Mouse (Mus musculus) embryonic facial prominence, embryonic 13.5 days (tissue): ENCODE results near the gene Gal. TPM values are rescaled to one million over a fixed set of nuclear protein-coding genes. Genes with fewer than 3 reads are reported as not detected.
A peak's percentile ranks its signal among the peaks of the same experiment; 100 is the strongest.

ENCODE experiments used
- ATAC-seq: fragments of 200-750 bp; cut with Nextera tagmentation; 2 replicates; pipeline ENCODE4 v1.8.0; 2017; ENCODE audit warnings: low read depth; ENCODE audit not compliant: insufficient number of reproducible peaks, insufficient read depth, low FRiP score, low TSS enrichment
- H3K27ac ChIP-seq: fragments of 300-500 bp; sonication (generic); 2 replicates; pipeline ENCODE4 v1.5.1; 2015; ENCODE audit warnings: moderate library complexity, mild to moderate bottlenecking, inconsistent platforms
- H3K27me3 ChIP-seq: fragments of 300-500 bp; sonication (generic); 2 replicates; pipeline ENCODE4 v1.6.1; 2015; ENCODE audit warnings: mild to moderate bottlenecking, inconsistent platforms
- H3K36me3 ChIP-seq: fragments of 300-500 bp; sonication (generic); 2 replicates; pipeline ENCODE4 v1.6.1; 2015; ENCODE audit warnings: mild to moderate bottlenecking, inconsistent platforms
- H3K4me1 ChIP-seq: fragments of 300-500 bp; sonication (generic); 2 replicates; pipeline ENCODE4 v1.6.1; 2015; ENCODE audit warnings: inconsistent platforms
- H3K4me2 ChIP-seq: fragments of 300-500 bp; sonication (generic); 2 replicates; pipeline ENCODE4 v1.6.1; 2015; ENCODE audit warnings: moderate library complexity, mild to moderate bottlenecking, inconsistent platforms
- H3K4me3 ChIP-seq: fragments of 300-500 bp; sonication (generic); 2 replicates; pipeline ENCODE4 v1.5.1; 2015; ENCODE audit warnings: mild to moderate bottlenecking, inconsistent platforms
- H3K9ac ChIP-seq: fragments of 300-500 bp; sonication (generic); 2 replicates; pipeline ENCODE4 v1.6.1; 2015; ENCODE audit warnings: mild to moderate bottlenecking, inconsistent platforms
- H3K9me3 ChIP-seq: fragments of 300-500 bp; sonication (generic); 2 replicates; pipeline ENCODE4 v1.6.1; 2016; ENCODE audit warnings: inconsistent platforms
- WGBS: fragments of 180-500 bp; shearing (Covaris S2); methylation state at CpG from one replicate; pipeline ENCODE4 v1.1.7; 2015; ENCODE audit warnings: mixed read lengths; 5-methylcytosine and 5-hydroxymethylcytosine counted together
- polyA plus RNA-seq: library from polyadenylated mRNA; unstranded; fragments of >200 nt; fragmentation: Nextera tagmentation; extraction: Ambion mirVana; gene quantifications from 2 replicates; pipeline ENCODE4 v1.2.1, GENCODE M21; 2015

Gal gene
- polyA plus RNA-seq, 1 experiment from 2014 or later: 1.7 TPM

DNA sequence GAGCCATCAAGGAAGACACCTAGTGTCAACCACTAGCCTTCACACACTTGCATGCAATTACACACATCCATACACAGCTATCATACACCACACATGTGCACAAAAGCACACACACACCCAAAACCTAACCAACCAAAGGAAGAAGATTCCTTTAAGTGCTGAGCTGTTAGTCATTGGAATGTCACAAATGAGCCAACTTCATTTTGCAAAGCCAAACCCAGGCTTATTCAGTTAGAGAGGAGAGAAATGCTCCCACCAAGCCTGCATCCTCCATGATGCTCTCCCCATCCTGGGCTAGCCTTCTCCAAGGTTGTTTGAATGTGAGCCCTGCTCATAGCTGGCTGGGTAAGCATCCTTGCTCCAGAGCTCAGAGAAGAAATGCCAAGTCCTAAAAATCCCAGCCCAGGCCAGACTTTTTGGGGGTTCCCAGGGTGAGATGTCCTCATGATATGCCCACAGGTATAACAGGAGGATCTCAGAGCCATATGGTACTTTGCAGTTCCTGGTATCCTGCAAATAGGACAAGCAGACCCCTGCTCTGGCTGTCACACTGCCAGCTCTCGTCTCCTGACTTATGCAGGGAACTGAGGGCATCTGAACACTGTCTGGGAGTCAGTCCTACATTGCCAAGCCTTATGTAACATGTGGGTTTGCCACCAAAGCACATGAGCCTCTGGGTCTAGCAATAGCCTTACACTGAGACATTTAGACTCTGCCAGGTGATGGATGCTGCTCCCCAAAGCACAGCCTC is 8.6 kb downstream of the Gal start:
- H3K27me3 ChIP-seq: no peaks in the 10 kb centered on the region
- H3K4me3 ChIP-seq: no peak overlapping the region
- H3K36me3 ChIP-seq: no peaks in the 10 kb centered on the region
- no peak overlapping the region for H3K9ac ChIP-seq
- ATAC-seq: no peak
- no peak overlapping the region for H3K27ac ChIP-seq
- no peaks in the 10 kb centered on the region for H3K4me1 ChIP-seq
- no peak overlapping the region for H3K4me2 ChIP-seq
- WGBS: 55% methylated on average over 1 of the region's 1 CpGs
- no peaks in the 10 kb centered on the region for H3K9me3 ChIP-seq

DNA sequence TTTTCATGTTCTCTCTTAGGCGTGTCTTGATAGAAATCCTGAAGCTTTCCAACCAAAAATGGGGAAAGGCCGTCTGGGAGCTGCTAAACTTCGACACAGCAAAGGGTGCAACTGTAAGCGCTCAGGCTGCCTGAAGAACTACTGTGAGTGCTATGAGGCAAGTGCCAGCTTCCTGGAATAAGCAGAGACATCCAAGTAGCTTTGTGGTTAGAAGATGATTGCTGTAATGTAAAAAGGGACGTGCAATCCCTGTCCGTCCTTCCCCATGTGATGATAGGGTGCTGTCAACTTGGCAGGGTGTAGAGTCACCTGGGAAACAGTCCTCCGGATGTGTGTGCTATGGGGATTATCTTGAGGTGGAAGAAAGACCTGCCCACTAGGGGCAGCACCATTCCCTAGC is 10.3 kb downstream of the Gal start:
- Histone ChIP-seq H3K27me3 (no peaks in the 10 kb centered on the region), H3K27ac (no peak overlapping the region), H3K9ac (no peak overlapping the region), H3K9me3 (no peaks in the 10 kb centered on the region), H3K36me3 (no peaks in the 10 kb centered on the region), H3K4me3 (no peak overlapping the region), H3K4me1 (no peaks in the 10 kb centered on the region), H3K4me2 (no peak overlapping the region)
- ATAC-seq: no peak
- 79% methylated on average over 7 of the region's 7 CpGs for WGBS

DNA sequence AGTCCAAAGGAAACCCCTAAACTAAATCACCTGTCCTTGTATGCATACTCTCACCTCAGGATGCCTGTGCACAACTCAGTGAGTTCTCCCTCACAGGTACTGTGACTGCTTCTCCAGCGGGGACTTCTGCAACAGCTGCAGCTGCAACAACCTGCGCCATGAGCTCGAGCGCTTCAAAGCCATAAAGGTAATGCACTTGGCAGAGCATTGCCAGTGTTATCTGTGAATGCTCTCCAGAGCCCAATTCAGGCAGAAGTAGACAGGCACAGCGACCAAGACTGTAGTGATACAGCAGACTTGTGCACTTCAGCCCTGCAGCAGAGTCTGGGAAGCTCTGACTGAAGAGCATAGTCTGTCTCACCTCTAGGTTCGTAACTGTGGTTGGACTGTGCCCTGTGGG is 12.0 kb downstream of the Gal start:
- Histone ChIP-seq H3K4me1 (no peaks in the 10 kb centered on the region), H3K27me3 (no peaks in the 10 kb centered on the region), H3K4me2 (no peak overlapping the region), H3K4me3 (no peak overlapping the region), H3K9me3 (no peaks in the 10 kb centered on the region), H3K9ac (no peak overlapping the region), H3K36me3 (no peaks in the 10 kb centered on the region), H3K27ac (no peak overlapping the region)
- no peak for ATAC-seq
- 83% methylated on average over 6 of the region's 6 CpGs for WGBS

DNA sequence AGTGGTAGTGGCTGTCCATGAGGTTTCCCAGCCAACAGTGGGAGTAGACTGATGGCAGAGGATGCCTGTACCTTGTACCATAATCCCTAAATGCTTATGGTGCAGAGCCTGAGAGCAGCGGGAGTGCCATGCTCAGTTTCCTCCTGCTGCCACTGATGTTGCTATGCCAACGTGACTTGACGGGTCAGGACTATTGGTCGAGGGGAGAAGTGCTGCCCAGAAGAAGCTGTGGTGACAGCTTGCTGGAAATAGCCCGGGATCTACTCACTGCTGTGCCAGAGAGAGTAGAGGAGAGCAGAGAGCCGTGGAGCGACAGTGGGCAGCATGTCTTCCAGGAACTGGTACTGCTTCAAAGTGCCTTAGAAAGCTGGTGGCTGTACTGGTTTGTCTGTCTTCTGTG is 12.4 kb downstream of the Gal start:
- no peak overlapping the region for H3K4me3 ChIP-seq

DNA sequence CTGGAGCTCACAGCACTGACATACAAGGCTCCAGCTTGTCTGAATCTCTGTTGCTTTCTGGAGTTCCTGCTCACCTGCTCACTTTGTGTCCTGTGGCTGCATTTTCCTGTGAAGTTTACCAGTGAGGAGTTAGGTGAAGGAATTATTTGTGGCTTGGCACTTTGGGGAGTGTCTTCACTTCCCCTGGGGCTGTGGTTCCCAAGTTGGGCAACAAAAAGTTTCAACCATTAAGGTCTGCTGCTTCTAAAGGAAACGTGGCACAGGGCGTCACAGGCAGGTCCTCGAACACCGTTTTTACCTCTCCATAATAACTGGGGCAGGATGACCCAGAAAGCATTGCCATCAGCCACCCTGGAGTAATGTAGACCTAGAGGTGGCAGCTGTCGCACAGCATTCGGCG is 12.8 kb downstream of the Gal start:
- no peaks in the 10 kb centered on the region for H3K27me3 ChIP-seq
- H3K9ac ChIP-seq: no peak overlapping the region
- H3K36me3 ChIP-seq: no peaks in the 10 kb centered on the region
- H3K27ac ChIP-seq: no peak overlapping the region
- H3K4me3 ChIP-seq: no peak overlapping the region
- WGBS: 80% methylated on average over 7 of the region's 7 CpGs
- H3K9me3 ChIP-seq: no peaks in the 10 kb centered on the region
- no peaks in the 10 kb centered on the region for H3K4me1 ChIP-seq
- no peak overlapping the region for H3K4me2 ChIP-seq
- no peak for ATAC-seq

More for the DNA sequence above, 12.4 kb downstream of the Gal start:
- no peak overlapping the region for H3K4me2 ChIP-seq
- no peak for ATAC-seq
- no peaks in the 10 kb centered on the region for H3K27me3 ChIP-seq
- no peak overlapping the region for H3K9ac ChIP-seq
- H3K9me3 ChIP-seq: no peaks in the 10 kb centered on the region
- H3K27ac ChIP-seq: no peak overlapping the region
- 63% methylated on average over 7 of the region's 7 CpGs for WGBS
- H3K4me1 ChIP-seq: no peaks in the 10 kb centered on the region
- no peaks in the 10 kb centered on the region for H3K36me3 ChIP-seq

DNA sequence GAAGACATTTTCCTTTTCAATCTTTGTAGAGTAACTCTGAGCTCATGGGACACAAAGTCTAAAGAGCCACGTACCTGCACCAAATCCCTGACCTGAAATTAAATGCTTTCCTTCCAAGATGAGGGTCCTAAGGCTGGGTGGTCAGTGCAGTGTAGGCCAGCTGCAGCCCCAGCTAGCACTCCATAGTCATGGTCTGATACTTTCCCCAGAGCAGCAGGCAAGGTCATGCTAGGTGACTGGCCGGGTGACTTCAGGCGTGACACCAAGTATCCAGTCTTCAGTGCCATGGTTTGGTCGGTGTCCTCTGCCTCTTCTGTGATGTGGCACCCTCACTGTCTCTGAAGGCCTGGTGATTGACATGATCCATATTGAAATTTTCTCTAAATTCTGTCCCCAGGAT is 14.3 kb downstream of the Gal start:
- no peak overlapping the region for H3K4me3 ChIP-seq
- no peaks in the 10 kb centered on the region for H3K27me3 ChIP-seq
- no peak overlapping the region for H3K9ac ChIP-seq
- no peaks in the 10 kb centered on the region for H3K4me1 ChIP-seq
- no peak for ATAC-seq
- no peaks in the 10 kb centered on the region for H3K36me3 ChIP-seq
- WGBS: 86% methylated on average over 4 of the region's 4 CpGs
- no peak overlapping the region for H3K4me2 ChIP-seq
- H3K27ac ChIP-seq: no peak overlapping the region
- no peaks in the 10 kb centered on the region for H3K9me3 ChIP-seq

DNA sequence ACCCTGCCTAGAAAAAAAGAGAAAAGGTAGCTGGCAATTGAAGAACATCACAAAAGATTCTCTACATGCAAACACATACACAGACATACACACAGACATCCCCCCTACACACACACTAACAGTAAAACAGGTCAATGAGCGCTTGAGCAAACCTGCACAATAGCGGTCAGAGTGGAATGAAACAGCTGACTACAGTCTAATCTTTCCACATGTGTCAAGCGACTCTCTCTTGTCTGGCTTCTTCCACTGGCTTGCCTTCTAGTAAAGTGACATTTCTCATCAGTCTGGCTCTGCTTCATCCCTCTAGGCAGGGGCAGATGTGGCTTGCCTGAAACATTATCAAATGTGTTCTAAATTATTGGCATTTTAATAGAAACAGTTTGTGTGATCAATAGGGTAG is 20.1 kb downstream of the Gal start:
- no peak overlapping the region for H3K27ac ChIP-seq
- H3K27me3 ChIP-seq: no peaks in the 10 kb centered on the region
- no peaks in the 10 kb centered on the region for H3K9me3 ChIP-seq
- no peak overlapping the region for H3K9ac ChIP-seq
- H3K4me1 ChIP-seq: 0 out of 2 replicates have a peak, but pooled peaks cover 2% of the 10 kb centered on the region
- H3K36me3 ChIP-seq: no peaks in the 10 kb centered on the region
- no peak for ATAC-seq
- no peak overlapping the region for H3K4me3 ChIP-seq
- no peak overlapping the region for H3K4me2 ChIP-seq
- whole genome bisulfite sequencing: 72% methylated on average over 3 of the region's 3 CpGs

DNA sequence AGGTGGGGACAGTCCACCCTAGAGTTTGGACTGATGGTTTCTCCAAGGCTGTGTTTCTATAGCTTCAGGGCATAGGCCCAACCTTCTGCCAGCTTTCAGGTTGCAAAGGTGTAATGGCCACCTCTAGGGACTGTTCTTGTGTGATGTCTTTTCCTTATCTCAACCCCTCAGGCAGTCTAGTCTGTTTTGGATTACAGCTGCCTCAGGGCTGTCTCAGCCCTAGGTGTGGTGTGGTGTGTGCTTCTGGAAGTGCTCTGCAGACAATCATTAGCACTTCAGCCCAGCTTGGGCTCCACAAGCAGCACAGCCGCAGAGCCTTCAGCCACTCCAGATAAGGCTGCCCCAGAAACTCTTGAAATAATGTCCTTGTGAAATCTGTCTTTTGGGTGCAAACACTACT is 22.0 kb downstream of the Gal start:
- Histone ChIP-seq H3K4me3 (no peak overlapping the region), H3K9me3 (no peaks in the 10 kb centered on the region), H3K4me1 (0 out of 2 replicates have a peak, but pooled peaks cover 8% of the 10 kb centered on the region), H3K4me2 (no peak overlapping the region), H3K9ac (no peak overlapping the region), H3K36me3 (no peaks in the 10 kb centered on the region), H3K27me3 (no peaks in the 10 kb centered on the region), H3K27ac (no peak overlapping the region)
- WGBS: 92% methylated on average over 1 of the region's 1 CpGs
- ATAC-seq: no peak

DNA sequence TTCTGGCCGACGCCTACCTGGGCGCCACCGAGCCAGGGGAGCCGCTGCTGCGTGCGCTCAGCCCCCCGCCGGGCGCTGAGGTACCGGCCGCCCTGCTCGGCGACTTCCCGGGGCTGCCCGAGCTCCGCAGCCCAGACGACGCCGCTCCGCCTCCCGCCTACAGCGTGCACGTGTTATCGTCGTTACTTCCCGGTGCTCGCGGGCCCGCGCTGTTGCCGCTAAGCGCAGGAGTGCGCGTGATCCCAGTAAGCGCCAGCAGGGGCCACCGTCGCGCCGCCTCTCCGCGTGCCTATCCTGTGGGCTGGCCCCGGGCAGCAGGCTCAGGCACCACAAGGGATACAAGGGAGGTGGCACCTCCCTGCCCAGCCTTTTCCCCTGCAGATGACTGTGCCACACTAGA is 25.3 kb downstream of the Gal start:
- under 1% methylated on average over 31 of the region's 43 CpGs for WGBS

DNA sequence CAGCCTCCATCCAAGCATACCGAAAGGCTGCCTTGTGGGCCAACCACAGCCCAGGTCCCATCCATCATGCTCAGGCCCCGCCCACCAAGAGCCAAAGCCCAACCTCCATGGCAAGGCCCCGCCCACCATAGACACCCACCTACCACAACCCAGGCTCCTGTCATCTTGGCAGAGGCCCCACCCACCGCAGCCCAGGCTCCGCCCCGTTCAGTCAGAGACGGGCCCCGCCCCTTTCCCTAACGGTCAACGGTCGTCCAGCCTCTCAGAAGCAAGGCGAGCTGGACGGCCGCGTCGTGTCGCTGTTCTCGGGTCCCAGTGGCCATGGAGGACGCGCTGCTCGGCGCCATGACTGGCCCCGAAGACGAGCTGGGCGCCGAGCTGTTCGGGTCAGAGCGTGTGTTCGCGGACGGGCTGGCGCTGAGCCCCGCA is 25.7 kb downstream of the Gal start, which contains the start of gene Tesmin:
Gene Tesmin (plus strand): TSS at position 229 of the 429 bp plus-strand sequence.
- 0 out of 2 replicates have a peak, but pooled peaks cover 8% of the 10 kb centered on the region for H3K4me1 ChIP-seq
- 0 out of 2 replicates have a peak within 1 kb of the TSS, but pooled peaks have one; percentile 16 for H3K27ac ChIP-seq
- peak within 1 kb of the TSS; percentile 50 for H3K4me3 ChIP-seq
- peaks cover 10% of the 10 kb centered on the region for H3K36me3 ChIP-seq
- peak within 1 kb of the TSS; percentile 86 for H3K4me2 ChIP-seq
- no peaks in the 10 kb centered on the region for H3K27me3 ChIP-seq
- H3K9me3 ChIP-seq: no peaks in the 10 kb centered on the region
- ATAC-seq: peak; percentile 72
- 2% methylated on average over 33 of the region's 33 CpGs for WGBS
- peak within 1 kb of the TSS; percentile 68 for H3K9ac ChIP-seq

More for the DNA sequence above, 25.3 kb downstream of the Gal start:
- peak overlapping the region; percentile 50 for H3K4me3 ChIP-seq
- H3K4me1 ChIP-seq: 0 out of 2 replicates have a peak, but pooled peaks cover 8% of the 10 kb centered on the region
- H3K36me3 ChIP-seq: peaks cover 6% of the 10 kb centered on the region; the same call in 1 of the 2 replicates
- H3K27ac ChIP-seq: 0 out of 2 replicates have a peak overlapping the region, but pooled peaks have one; percentile 16
- peak; percentile 86 for ATAC-seq
- no peaks in the 10 kb centered on the region for H3K9me3 ChIP-seq
- peak overlapping the region; percentile 68 for H3K9ac ChIP-seq
- H3K27me3 ChIP-seq: no peaks in the 10 kb centered on the region
- H3K4me2 ChIP-seq: peak overlapping the region; percentile 86

DNA sequence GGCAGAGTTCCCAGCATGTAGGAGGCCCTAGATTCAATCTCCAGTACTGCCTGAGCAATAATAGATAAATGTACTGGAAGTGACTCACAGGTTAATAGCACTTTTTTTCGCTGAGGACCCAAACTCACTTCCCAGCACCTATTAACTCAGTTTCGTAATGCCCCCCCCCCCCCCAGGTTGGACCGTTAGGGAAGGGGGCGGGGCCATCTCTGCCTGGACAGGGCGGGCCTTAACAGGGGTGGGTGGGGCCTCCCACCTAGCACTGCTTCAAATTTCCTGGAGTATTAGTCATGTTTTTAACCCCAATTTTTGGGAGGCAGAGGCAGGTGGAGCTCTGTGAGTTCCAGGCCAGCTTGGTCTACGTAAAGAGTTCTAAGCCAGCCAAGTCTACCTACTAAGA is 26.3 kb downstream of the Gal start:
- Histone ChIP-seq H3K27ac (no peak overlapping the region), H3K27me3 (no peaks in the 10 kb centered on the region), H3K36me3 (peaks cover 10% of the 10 kb centered on the region), H3K4me1 (0 out of 2 replicates have a peak, but pooled peaks cover 8% of the 10 kb centered on the region), H3K4me3 (no peak overlapping the region), H3K9ac (no peak overlapping the region), H3K4me2 (no peak overlapping the region), H3K9me3 (no peaks in the 10 kb centered on the region)
- 62% methylated on average over 6 of the region's 6 CpGs for WGBS
- ATAC-seq: no peak

DNA sequence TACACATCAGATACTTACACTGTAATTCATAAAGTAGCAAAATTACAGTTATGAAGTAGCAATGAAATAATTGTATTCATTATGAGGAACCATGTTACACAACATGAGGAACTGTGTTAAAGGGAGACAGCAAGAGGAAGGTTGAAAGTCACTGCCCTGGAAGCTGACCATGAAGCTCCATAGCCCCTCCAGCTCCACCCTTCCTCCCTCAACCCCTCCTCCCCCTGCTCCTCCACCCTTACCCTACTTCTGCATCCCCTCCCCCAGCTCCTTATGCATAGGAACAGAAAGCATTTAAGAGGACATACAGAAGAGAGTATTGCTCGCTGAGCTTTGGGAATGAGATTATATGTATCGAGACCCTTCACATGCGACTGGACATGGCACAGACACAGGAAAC is 35.7 kb downstream of the Gal start:
- H3K4me3 ChIP-seq: no peak overlapping the region
- no peak overlapping the region for H3K27ac ChIP-seq
- H3K4me2 ChIP-seq: no peak overlapping the region
- H3K9me3 ChIP-seq: no peaks in the 10 kb centered on the region
- H3K4me1 ChIP-seq: 0 out of 2 replicates have a peak, but pooled peaks cover 1% of the 10 kb centered on the region
- H3K27me3 ChIP-seq: no peaks in the 10 kb centered on the region
- no peak overlapping the region for H3K9ac ChIP-seq
- H3K36me3 ChIP-seq: peaks cover 30% of the 10 kb centered on the region
- ATAC-seq: no peak
- WGBS: 84% methylated on average over 3 of the region's 3 CpGs
